Mouse (Mus musculus) v-Abl transformed pro-B cells (cell line): ENCODE results near the gene Il20rb.

Source experiments
- in situ Hi-C, 2 experiments: fragments of 400-800 bp; cut with MboI; formaldehyde crosslinking; loops; one replicate each; pipeline ENCODE4 v1.15.1; 2025; ENCODE audit not compliant: unreplicated experiment in 2 of 2

The Il20rb gene

DNA sequence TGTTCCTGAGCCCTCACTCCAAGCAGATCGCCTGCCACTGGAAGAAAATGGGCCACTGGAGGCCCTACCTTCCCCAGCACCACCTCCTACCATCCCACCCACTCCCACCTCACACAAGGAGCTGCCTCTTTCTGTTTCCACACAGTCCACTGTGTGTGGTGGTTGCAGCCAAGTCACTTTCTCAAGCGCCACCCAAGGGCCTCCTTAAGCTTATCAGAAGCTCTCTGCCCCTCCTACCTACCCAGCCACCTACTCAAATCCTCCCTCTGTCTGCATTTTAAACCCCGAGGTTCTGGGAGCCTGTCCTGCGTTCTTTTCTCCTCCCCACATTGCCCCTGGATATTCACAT, 15.0 kb downstream of the Il20rb start:
- in situ Hi-C loops: no loop called here

DNA sequence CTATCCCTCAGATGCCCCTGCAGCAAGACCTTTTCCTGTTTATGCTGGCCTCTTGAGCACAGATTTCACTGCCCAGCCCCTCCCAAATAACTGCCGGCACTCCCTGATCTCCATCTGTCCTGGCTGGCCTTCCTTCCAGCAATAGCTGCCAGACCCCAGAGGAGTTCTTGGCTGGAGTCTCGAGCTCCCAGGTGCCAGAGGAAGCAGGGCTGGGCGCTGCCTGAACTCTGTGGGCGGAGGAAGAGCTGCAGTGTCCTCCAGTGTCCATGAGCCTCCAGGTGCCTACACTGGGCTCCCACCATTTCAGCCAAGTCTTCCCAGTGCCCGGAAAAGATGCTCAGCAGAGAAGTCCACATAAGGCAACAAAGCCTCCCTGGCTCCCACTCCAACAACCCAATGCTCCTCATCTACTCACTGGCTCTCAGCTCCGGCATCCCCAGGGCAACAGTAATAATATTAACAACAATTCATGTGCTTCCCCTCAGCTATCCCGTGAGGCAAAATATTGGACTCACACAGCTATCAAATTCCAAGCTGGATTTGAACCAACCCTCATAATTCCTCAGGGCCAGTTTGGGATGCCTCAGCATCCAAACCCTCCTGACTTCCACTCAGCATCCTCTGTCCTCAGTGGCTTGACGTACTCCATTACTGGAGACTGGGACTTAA, 15.5 kb downstream of the Il20rb start:
- in situ Hi-C loops: no loop called here

DNA sequence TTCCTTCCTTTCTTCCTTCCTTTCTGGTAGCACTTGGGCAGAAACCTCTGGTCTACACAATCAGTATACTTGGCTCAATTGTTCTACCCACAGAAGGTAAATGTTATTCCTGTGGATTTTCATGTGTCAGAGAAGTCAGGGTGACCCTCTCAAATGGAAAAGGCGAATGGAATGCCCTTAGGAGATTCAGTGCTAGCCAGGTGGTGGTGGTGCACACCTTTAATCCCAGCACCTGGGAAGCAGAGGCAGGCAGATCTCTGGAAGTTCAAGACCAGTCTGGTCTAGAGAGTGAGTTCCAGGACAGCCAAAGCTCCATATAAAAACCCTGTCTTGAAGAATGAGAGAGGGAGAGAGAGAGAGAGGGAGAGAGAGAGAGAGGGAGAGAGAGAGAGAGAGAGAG, 16.4 kb downstream of the Il20rb start:
- in situ Hi-C loops: no loop called here

DNA sequence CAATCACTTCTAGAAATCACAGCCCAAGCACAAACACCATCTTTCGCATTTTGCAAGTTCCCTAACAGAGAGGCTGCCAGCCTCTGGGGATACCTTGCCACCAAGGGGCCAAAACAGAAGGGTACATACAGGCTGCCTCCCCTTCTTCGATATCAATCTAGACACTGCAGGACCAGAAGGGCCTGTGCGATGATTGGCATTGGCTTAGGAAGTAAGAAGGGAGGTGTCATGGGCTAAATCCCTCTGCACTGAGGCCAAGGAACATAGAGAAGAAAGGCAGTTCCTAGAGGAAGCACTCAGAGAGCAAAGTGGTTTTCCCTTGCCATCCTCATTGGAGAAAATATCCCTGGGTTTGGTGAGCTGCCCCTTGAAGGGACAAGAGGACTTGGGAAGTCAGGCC, 16.9 kb downstream of the Il20rb start:
- in situ Hi-C loops: no loop called here

DNA sequence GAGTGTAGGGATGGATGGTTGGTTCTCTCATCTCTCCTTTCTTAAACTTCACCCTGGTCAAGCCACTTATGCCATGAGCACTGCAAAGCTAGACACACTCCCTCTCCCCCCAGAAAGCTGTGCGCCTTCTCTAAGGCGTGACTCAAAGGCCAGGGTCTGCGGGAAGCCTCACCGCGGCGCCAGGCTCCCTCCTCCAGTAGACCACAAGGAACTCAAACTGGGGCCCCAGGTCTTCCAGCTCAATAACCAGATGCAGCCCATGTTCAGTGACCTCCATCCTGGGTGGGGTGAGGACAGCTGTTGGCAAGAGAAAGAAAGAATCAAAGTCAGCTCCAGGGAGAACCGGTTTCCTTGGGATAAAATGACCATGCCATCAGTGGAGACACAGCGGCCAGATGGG, 18.4 kb downstream of the Il20rb start:
- in situ Hi-C loops: no loop called here

DNA sequence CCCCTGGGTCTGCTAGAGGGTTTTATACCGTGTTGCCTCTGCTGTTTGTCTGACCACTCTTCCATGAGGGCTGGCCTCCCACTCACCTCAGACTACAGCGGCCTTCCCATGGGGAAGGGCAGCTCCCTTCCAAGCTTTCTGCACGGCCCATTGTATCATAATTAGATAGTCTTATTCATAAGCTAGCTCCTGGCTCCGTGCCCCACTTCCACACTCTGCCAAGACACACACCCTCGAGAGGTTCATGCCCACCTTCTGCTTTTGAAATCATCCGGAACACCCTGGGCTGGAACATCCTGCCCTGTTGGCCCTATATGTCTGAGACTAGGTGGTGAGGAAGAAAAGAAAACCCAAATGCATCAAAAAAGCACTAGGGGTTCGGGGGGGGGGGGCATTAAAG, 18.9 kb downstream of the Il20rb start:
- in situ Hi-C loops: no loop called here

DNA sequence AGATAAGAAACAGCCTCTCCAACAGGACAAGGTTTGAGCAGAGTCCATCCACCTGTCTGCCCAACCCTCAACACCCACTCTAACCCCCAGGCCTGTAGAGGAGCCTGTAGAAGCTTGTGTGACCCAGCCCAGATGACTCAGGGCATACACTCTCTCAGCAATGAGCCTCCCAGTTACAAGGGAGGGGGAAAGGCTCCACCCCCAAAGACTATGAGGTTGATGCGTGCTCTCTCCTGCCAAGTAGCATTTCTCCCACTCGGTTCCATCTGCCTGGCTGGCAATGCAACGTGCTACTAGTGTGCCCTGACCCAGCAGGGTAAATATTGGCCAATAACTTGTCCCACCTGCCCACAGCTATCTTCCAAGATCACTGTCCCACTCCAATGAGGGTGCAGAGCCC, 19.8 kb downstream of the Il20rb start:
- in situ Hi-C loops: no loop called here

DNA sequence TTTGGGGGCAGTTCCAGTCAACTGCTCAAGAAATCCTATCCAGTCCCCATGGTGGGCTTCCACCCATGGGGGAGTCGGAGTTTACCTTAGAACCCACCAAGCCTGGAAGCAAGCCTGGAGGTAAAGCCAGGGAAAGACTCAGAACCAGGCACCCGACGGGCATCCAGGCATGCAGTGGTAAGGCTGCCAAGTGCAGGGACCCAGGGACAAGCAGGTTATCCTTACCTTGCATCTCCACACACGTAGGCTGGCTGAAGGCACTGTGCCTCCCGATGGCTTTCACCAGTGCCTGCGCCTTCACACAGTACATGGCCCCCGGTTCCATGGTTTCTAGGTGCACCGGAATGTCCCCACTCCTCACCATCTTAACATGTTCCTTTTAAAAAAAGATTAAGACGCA, 20.6 kb downstream of the Il20rb start:
- in situ Hi-C loops: no loop called here

DNA sequence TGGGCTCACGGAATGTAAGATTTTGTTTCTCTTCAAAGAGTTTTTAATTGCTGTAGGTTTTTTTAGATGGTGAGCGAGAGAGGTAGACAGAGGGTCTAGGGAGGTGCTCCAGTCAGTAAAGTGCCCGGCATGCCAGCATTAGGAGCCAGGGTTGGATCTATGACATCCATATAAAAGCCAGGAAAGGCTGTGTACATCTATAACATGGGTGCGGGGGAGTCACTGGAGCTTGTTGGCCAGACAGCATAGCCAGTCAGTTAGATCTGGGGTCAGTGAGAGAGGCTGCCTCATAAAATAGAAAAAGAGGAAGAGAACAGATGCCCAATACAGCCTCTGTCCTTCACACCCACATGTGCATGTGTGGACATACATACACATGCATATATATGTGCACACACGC, 21.2 kb downstream of the Il20rb start:
- in situ Hi-C loops: no loop called here

DNA sequence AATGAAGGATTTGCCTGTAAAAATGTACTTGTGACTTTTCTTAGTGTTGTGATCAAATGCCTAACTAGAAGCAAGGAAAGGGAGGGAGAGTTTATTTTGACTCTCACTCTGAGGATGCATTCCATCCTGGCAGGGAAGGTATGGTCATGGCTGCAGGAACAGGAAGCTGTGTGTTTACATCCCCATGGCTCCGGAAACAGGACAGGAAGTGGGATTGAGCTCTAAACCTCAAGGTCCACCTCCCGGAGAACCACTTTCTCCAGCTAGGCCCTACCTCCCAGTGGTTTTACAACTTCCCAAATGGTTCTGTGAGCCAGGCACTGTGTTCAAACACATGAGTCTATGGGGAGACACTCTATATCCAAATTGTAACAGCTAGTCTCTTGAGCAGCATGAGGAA, 22.8 kb downstream of the Il20rb start:
- in situ Hi-C loops: no loop called here

DNA sequence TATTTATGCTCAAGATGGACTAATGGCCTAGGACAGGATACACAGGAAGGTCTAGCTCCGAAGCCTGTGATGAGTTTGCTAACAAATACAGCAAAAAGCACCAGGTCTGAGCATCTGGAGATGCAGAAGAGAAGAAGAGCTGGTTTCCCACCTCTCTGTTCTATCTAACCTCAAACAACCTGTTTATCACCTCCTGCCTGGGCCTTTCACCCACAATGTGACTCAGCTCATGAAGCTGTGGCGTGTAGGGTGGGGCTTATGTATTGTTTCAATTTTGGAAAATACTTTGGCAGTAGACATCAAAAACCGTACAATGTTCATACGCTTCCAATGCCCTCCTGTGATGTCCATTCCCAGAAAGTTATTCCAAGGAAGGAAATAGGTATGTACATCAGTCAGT, 24.5 kb downstream of the Il20rb start:
- in situ Hi-C loops: no loop called here

DNA sequence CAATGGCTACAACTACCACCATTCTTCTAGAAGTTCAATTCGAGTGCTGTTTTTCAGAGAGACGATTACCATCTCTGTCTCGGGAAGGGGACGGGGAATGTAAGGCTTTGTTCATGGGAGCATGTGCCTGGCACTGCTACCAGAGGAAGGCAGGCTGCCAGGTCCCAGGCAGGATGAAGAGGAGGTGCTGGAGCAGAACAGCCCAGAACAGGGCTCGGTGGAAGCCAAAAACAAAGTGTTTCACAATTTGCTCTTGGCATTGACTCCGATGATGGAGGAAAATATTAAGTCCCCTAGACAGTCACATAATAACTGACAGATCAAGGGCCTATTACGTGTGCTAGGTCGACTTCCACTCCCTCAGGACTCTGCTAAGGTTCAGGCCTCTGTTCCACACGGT, 24.9 kb downstream of the Il20rb start:
- in situ Hi-C loops: no loop called here

DNA sequence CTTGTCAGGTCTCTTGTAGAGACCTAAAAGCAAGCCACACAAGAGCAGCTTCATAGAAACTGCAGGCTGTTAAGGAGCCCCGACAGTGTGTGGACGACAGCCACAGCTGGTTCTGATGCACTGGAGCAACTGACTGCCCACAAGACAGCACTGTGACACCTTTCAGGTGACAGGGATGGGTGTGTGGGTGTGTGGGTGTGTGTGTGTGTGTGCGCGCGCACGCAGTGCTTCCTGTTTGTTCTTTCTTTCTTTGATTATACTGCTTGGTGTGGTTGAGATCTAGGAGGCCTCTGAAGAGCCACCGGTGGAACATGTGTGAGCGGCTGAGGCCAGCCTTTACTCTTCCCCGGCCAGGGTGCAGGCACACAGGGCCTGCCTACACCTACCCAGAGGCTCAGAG, 26.4 kb downstream of the Il20rb start:
- in situ Hi-C loops: no loop called here

DNA sequence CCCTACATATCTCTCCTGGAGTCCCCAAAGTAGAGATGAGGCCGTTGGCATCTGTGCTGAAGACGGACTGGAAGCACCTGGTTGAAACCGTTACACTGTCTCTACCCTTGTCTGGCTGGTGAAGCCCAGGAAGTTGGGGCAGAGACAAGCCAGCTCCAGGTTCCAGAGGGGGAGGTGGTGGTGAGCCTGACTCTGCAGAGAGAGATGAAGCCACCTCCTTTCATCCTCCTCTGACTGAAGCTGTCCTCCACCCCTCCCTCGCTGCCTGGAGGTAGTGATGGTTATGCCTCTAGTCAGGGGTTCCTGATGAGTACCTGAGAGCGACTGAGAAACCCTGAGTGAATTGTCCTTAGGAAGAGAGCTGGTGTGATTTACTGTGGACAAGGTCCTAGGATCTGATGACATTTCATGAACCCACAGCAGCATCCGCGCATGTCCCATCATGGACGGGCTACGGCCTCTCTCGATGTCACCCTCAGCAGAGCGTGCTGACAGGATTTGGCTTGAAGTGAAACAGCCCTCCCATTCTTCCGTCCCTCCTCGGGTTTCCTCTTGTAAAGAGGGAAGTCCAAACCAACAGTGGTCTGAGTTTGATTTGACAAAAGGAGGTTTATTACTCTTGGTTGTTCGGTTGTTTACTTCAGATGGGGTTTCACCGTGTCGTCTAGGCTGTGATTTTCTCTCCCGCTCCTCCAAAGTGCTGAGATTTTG, 28.5 kb downstream of the Il20rb start:
- in situ Hi-C loops: loop anchor here in 1 of 2 experiments (5.0 to 10.0 kb wide), 2 partner anchors 97 to 544 kb away; no protein-coding TSS in a partner anchor

DNA sequence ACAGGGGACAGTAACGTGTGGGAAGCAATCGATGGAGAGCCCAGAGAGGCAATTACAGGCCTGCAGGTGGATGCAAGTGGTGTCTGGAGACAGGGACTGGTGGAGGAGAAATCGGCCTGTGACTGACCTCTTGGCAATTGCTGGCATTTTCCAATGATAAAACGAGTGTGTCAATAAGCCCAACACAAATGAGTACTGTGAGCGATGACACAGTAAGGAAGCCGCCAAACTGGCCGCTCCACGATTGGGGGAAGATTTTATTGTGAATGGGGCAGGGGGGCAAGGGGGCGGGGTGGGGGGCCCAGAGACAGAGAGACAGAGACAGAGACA, 32.0 kb downstream of the Il20rb start:
- in situ Hi-C loops: loop anchor here (5.0 to 10.0 kb wide), 7 partner anchors 98 to 703 kb away; no protein-coding TSS in a partner anchor

DNA sequence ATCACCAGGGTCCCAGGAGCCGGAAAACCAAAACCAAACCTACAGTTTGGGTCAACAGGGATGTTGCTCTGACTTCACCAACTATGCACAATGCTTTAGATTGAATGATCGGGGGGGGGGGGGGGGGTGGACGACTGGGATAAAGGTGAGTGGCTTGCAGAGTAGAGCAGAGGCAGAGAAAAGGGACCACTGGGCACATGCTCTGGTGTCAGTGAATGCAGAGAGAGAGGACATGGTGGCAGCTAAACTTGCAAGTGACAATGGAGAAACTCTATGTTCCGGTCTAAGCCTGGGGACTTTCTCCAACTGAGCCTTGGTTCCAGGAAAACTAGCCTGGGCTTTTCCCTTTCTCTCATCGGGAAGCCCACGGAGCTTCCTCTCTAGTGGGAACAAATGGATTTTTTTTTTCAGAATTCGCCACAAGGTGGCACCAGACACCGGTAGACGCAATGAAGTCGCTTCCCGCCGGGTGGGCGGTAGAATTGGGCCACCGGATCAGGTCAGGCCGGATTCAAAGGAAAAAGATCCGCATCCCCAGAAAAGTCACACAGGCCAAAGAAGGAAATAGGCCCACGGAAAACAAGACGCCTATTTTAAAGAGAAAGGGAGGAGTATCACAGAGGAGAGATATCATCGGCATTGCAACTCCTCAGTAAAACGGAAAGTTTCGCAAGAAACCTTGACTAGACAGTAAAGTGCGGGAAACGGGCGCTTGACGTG, 32.5 kb downstream of the Il20rb start:
- in situ Hi-C loops: loop anchor here (5.0 to 10.0 kb wide), 7 partner anchors 98 to 703 kb away; no protein-coding TSS in a partner anchor

DNA sequence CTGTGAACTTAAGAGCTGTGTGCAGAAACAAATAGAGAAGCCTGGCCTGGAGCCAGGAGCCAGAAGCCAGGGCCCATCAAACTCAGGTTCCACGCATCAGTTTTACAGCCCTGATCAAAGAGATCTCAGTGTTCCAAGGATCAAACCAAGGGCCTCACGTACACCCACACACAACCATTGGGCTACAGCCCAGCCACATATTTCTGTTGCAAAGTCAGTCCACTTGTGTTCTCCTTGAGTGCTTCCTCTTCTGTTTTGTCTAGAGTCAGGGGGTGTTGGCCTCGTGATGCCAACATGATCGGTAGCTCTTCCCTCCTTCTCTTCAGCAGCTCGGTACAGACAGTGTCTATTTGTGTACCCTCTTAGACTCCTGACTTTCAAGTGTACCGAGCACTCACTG, 34.2 kb downstream of the Il20rb start:
- in situ Hi-C loops: loop anchor here (5.0 to 10.0 kb wide), 7 partner anchors 100 to 705 kb away; no protein-coding TSS in a partner anchor

DNA sequence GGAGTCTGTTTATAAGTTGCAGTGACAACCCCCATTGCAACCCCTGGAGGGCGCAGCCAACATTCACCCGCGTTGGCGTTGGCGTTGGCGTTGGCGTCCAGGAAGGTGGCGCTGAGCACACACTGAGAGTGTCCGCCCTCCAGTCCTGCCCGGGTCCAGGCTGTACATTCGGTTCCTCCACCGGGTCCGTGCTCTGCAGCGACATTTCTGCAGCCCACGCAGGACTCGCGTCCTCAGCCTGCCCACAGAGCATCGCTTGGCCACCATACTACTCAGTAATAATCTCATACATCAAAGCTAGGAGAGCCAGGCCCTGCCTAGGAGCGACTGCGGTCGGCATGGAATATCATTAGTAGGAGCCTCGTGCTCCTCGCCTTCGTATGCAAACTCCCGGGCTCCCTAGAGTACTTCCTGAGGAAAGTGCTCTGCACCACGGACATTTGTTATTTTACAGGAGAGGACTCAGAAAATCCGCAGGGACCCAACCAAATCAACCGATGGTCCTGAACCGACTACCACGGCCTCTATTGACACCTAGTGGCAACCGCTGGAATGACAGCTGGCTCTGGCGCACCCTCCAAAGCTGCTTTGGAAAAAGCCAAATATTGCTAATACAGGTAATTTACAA, 40.4 kb downstream of the Il20rb start:
- in situ Hi-C loops: loop anchor here in 1 of 2 experiments (5.0 to 25.0 kb wide), 2 partner anchors 599 to 1834 kb away; partner anchors contain the start of gene Mrps22

DNA sequence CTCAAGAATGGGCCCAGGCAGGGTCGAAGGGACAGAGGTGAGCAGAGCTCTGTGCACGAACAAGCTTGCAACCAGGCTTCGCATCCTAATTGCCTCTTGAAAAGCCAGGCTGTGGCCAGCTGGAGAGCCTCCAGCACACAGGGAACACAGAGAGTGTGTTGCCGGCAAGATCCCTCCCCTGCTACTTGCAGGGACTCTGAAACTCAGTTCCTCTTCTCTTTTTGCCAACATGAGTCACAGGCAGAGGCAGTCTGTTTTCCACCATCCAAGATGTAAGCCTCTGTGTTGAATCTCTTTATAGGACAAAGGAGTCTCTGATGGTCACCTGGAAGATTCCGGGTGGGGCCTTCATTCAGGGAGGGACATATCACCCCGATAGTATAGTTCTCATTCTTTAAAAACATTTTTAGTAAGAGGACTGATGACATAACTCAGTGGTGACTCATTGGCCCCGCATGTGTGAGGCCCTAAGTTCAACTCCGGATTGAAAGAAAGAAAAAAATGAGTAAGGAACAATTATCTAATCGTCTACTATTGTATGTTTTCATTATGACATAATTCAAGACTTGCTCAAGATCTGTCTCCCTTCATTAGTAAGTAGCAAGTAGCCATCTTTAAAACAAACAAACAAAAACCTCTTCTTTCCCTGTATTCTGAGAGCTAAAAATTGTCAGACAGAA, 46.3 kb downstream of the Il20rb start:
- in situ Hi-C loops: loop anchor here in 1 of 2 experiments (25.0 kb wide), 1 partner anchor 1828 kb away; the partner anchor contains the start of gene Mrps22

DNA sequence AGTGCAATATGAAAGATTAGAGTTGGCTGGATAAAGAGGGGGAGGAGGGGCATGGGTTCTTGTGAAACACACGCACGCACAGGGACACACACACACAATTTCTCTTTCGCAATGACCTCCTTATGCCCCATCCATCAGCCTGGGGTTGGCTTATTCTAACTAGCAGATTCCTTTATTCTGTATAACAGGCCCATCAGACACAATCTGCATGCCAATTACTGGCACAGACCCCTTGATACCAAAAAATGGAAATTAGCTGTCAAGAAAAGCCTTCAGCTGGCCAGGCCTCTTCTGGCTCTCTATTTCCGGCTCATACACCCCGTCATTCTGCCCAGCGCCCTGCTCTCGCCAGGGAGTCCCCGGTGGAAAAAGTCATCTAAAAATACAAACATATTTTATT, 47.1 kb downstream of the Il20rb start:
- in situ Hi-C loops: loop anchor here in 1 of 2 experiments (25.0 kb wide), 1 partner anchor 1827 kb away; the partner anchor contains the start of gene Mrps22
